Mouse (Mus musculus) left cerebral cortex, adult 8-10 months (tissue): ENCODE measurements around the gene Gcm1. TPM values are rescaled to one million over a fixed set of nuclear protein-coding genes. Genes with fewer than 3 reads are reported as not detected.
"Not testable (repeated sequence)": the region's sequence is repeated elsewhere in the genome, so short reads cannot be mapped to it uniquely, and the experiment has no call there.

ENCODE experiments used
- DNase-seq, 2 experiments: peaks; one replicate each; pipeline ENCODE4 v3.0.0; 2022; ENCODE audit warnings: low spot score in 2 of 2
- total RNA-seq, 4 experiments: library from RNA; stranded (reverse); gene quantifications; 2 replicates each; pipeline ENCODE4 v1.2.4; 2022

Gcm1 gene
- total RNA-seq, 4 experiments from 2014 or later = not detected

- no peak for DNase-seq
Measured at GRCm38 (mm10) chr9:78046755-78047154, 5.0 kb upstream of the Gcm1 start.

GRCm38 (mm10) chr9:78050452-78050970 lies 1.2 kb upstream of the Gcm1 start:
- DNase-seq = no peak

DNA sequence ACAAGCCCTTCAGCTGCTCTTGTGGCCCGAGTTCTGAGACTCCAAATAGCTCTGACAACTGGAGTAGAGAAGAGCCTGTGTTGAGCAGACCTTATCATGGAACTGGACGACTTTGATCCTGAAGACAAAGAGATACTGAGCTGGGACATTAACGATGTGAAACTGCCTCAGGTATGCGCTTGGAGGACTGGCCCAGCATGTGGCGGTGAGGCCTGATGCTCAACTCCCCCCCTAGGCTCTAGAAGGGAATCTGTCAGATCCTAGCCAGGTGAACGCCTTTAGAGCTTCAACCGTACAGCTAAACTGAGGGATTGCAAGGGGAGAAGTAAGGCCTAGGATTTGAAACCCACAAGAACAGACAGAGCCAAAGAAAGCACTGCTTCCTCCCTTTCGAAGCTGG lies 2.1 kb downstream of the Gcm1 start:
- no peak for DNase-seq

GRCm38 (mm10) chr9:78054298-78054697 lies 2.6 kb downstream of the Gcm1 start:
- DNase-seq = no peak

GRCm38 (mm10) chr9:78059525-78060120 lies 7.9 kb downstream of the Gcm1 start:
- no peak for DNase-seq

DNA sequence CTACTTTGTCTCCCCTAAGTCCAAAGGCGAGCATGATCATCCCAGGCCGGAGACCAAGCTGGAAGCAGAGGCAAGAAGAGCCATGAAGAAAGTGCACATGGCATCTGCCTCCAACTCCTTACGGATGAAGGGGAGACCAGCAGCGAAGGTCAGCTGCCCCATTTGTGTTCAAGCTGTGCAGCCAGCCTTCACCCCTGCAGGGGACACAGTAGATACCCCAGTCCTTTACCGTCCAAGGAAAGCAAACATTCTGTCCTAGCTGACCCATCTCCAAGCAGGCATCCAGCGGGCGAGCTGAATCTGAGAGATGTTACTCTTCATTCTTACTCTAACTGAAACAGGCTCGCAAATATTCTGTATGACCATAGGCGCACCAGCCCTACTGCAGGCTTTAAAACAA lies 10.7 kb downstream of the Gcm1 start:
- no peak for DNase-seq

GRCm38 (mm10) chr9:78064121-78064520 lies 12.4 kb downstream of the Gcm1 start:
- DNase-seq = no peak

GRCm38 (mm10) chr9:78070496-78070895 lies 18.8 kb downstream of the Gcm1 start:
- no peak for DNase-seq

DNA sequence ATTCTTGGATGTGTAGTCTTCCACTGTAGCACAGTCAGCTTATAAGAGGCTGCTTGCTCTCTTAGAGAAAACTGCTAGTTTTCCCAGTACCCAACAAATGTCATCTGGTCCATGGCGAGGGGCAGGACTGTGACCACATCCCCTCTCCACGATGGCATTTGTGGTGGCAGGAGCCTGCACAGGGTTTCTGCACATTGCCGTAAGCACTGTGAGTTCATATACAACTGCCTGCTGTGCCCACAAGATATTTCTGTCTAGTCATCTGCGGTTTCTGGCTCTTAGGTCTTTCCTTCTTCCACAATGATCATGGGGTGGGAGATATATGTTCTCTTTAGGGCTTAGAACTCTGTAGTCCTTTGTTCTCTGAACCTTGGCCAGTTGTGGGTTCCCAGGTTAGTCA lies 19.9 kb downstream of the Gcm1 start:
- DNase-seq = no peak

GRCm38 (mm10) chr9:78073291-78073690 lies 21.6 kb downstream of the Gcm1 start:
- not testable (repeated sequence) for DNase-seq

- DNase-seq = no peak
Measured at GRCm38 (mm10) chr9:78073713-78074340, 22.1 kb downstream of the Gcm1 start.

DNA sequence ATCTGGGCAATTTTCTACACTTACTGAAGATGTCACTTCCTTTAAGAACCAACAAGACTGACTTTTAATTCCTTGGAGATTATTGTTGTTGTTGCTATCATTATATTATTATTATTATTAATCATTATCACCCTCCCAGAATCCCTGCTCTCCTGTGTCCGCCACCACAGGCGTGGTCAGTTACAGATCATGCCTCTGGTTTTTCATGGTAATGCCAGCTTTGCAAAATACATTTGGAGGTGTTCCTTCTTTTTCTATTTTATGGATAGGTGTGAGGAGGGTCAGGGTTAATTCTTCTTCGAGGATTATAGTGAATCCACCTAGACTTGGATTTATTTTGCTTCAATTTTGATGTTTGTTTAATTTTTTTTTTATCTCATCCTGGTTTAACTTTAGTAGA lies 23.5 kb downstream of the Gcm1 start:
- no peak for DNase-seq

- DNase-seq = no peak
Measured at GRCm38 (mm10) chr9:78078240-78078639, 26.5 kb downstream of the Gcm1 start.

- DNase-seq = no peak
Measured at GRCm38 (mm10) chr9:78081835-78082234, 30.1 kb downstream of the Gcm1 start.

GRCm38 (mm10) chr9:78084341-78084740 lies 32.6 kb downstream of the Gcm1 start:
- no peak for DNase-seq

DNA sequence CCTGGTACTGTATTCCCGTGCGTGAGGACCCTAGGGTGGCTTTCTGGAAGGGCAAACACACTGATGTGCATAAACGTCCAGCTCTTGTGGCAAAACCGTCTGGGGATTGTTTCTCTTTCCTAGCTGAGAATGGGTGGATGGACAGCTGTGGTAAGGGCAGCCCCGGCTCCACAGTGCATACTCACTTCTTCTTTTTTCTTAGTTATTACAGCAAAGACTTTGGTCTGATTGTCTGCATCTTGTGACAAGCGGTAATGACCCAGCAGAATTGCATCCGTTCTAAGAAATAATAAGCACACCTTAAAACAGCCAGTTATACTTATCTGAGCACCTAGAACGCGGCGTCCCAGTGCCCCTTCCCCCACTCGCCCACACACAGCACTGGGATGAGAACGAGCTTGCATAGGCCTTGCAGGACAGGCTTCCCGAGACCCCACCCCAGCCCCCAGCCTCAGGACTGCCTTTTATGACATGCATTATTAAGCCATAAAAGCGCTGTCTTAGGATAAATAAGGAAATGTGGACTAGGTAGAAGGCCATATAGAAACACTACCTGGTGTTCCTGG lies 34.1 kb downstream of the Gcm1 start:
- DNase-seq = no peak

- no peak for DNase-seq
Measured at GRCm38 (mm10) chr9:78087751-78088150, 36.0 kb downstream of the Gcm1 start.

GRCm38 (mm10) chr9:78088521-78088920 lies 36.8 kb downstream of the Gcm1 start:
- DNase-seq = no peak

DNA sequence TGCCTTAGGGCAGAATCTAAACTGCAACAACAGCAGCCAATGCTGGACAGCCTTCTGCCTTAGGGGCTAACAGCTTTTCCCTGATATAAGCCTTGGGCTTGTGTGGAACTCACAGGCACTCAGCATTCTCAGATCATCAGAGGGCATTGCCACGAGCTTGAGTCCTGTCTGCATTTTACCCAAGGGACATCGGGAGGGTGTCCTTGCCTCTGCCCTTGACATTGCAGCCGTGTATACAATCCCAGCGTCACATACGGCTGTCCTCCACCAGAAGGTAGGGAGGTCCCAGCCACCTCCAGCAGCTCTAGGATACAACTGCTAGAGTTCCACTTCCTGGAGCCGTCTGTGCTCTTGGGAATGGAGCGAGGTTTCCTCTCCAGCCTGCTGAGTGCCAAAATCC lies 37.2 kb downstream of the Gcm1 start:
- no peak for DNase-seq

DNA sequence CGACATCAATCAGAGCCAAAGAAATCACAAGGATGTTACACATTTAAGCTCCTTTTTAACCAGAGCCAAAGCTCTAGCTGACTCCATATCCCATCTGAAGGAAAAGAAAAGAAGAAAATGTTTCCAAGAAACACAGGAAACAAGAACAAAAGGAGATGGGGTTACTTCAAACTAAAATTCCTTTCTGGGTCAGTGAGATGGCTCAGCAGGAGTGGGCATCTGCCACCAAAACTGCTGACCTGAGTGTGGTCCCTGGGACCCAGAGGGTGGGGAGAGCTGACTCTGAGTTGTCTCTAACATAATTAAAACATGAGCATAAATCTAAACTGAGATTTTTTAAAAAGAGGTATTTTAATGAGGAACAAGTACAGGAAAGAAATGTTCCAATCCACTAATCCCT lies 38.2 kb downstream of the Gcm1 start:
- DNase-seq = no peak

GRCm38 (mm10) chr9:78090596-78090995 lies 38.9 kb downstream of the Gcm1 start:
- no peak for DNase-seq

DNA sequence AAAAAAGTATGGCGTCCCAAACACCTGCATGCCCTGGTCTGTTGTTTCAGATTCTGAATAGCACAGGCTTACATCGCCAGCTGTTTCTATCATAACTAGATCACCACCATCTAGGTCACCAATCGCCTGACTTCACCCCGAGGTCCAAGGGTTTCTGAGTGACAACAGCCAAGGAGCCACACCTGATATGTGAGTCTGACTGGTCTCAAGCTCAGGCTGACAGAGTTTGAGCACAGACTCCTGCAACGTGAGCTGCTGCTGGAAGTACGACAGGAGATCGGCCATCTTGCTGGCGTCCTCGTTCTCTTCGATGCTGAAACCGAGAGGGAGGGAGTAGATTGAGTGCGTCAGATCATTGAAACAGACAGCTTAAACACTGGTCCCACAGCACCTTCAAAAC lies 44.0 kb downstream of the Gcm1 start:
- DNase-seq = no peak

DNA sequence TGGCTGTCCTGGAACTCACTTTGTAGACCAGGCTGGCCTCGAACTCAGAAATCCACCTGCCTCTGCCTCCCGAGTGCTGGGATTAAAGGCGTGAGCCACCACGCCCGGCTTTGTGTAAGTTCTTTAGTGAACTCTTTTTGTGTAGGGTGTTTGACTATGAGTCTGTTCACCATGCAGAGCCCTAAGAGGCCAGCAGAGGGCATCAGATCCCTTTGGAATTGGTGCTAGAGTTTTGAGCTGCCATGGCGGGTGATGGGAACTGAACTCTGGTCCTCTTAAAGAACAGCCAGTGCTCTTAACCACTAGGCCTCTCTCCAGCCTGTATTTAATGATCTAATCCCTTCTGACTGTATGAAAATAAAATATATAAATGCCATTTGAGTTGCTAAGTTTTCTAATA lies 44.7 kb downstream of the Gcm1 start:
- DNase-seq = no peak
